Mouse (Mus musculus) lung, adult 18-20 months (tissue): Measurements from ENCODE around the gene Myom1.

Experiments
- DNase-seq, 2 experiments: peaks; one replicate each; pipeline ENCODE4 v3.0.0; 2022; ENCODE audit warnings: mixed read lengths in 2 of 2

The Myom1 gene

DNA sequence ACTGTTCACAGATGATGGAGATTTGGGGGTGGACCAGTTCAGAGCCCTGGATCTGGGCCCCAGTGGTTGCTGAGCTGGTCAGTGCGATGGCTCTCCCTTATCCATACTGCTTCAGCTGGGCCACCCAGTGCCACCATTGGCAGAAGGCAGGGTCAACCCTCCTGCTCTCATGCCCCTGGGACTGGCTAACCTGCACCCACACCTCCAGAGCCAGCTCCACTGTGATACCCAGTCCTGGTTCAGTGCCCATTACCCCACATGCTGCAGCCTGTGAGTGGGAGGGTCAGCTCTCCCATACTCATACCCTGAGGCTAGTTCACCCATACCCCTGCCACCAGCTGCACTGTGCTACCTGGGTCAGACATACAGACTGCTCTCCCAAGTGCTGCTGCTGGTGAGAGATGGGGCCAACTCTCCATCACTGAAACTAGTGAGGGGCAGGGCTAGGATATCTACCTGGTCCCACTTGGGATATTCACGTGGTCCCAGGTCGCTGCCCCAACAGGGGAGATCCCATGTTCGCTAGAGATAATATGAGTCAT is 15.1 kb downstream of the Myom1 start:
- no peak for DNase-seq

DNA sequence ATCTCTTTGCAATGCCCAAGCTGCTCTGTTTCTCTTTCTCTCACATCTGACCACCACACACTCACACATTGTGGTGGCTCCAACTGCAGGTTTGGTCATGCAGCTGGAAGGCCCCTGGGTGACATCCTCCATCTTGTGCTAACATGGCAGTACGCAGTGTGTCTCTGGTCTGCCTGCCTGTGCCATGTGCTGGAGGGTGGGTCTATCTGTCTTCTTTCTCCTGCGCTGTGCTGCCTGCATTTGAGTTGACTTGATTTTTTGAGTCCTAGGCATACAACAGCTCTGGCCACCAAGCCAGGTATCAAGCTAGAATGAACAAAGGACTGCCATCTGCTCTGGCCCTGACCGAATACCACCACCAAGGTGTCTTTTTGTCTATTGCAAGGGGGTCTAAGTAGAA is 15.7 kb downstream of the Myom1 start:
- DNase-seq: no peak

DNA sequence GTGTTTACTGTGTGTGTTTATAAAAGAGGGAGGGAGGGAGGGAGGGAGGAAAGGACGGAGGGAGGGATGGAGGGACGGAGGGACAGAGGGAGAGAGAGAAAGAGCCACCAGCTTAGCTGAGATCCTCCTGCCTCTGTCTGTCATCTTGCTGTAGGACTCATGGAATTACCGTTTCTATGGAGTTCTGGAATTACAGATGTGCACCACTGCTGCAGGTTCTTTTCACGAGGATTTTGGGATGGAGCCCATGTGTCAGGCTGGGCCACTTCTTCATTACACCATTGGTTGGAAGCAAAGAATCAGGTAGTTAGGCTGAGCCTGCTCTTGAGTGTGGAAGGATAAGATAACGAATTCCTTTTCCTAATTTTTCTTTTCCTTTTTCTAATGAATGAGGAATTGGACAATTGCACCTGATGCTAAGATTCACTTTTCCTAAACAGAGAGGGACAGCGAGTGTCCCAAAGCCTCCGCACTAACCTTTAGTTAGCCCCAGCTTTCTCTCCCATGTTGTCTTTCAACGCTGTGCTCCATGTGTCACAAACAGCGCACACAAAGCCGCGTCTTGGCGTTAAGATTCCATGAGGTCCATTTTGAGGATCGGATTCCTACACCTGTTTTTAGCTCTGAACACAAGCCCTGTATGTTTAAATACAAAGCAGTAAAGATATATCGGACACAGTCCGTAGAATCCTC is 16.3 kb downstream of the Myom1 start:
- no peak for DNase-seq

DNA sequence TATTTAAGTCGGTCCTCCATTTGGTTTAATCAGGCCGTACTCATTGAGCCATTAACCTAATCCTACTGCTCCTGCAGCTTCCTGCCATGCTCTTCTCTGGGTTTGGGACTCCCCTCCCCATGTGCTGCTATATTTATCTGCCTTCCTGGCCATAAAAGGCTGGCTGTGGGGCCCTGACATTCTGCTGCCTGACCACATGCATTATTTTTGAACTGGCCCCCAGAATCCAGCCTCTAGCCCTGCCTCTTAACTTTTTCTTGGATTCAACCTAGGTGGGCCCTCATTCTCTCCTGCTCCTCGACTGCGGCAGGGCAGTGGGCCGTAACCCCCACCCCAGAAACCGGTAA is 16.8 kb downstream of the Myom1 start:
- DNase-seq: no peak

DNA sequence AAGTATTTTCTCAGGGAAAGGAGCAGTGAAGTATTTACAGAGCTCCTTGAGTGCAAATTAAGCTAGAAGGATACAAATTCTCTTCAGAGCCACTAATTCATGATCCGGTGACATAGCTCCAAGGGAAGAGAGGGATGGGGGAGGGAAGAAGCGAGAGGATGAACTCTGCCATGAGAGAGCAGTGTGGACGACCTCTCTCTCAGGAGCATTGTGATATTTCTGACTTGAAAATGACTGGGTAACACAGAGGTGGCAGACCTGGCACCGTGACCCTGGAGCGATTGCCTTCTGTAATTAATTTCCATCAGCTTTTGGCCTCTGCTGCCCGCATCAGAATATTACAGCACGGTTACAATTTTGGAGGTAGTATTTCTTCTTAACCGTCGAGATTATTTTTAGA is 17.4 kb downstream of the Myom1 start:
- no peak for DNase-seq

DNA sequence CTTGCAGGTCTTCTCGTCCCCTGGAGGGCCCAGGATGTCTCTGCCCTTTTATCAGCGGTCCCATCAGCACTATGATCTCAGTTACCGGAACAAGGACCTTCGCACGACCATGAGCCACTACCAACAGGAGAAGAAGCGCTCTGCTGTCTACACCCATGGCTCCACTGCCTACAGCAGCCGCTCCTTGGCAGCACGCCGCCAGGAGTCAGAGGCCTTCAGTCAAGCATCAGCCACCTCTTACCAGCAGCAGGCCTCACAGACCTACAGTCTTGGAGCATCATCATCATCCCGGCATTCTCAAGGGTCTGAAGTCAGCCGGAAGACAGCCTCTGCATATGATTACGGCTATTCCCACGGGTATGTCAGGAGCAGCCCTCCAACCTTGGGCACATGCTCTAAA is 20.4 kb downstream of the Myom1 start:
- DNase-seq: no peak

DNA sequence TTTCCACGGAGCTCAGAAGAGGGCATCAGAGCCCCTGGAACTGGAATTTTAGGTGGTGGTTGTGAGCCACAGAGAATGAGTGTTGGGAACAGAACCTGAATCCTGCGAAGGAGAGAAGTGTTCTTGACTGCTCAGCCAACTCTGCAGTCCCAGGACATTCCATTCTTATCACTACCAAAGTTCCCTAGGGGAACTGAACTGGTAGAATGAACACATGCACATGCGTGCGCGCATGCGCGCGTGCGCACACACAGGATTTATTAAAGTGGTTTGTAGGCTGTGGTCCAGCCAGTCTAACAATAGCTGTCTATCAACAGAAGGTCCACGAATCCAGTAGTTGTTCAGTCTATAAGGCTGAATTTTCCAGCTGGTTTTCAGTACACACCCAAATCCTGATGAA is 21.6 kb downstream of the Myom1 start:
- DNase-seq: no peak

DNA sequence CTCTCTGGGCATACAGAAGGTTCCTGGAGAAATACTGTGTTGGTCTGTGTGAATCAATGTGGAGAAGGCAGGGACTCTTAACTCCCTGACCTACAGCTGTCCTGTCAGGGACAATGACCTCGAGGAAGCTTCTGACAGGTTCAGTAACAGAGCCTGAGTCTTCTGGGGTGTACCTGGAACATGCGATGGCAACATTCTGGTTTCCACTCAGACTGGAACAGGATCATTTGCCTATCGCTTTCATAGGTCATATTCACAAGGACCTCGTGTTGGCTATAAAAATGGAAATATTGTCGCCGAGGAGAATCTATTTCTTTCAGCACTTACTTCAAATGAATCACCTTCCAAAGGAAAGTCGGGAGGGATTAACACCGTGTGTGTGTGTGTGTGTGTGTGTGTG is 23.5 kb downstream of the Myom1 start:
- DNase-seq: no peak

DNA sequence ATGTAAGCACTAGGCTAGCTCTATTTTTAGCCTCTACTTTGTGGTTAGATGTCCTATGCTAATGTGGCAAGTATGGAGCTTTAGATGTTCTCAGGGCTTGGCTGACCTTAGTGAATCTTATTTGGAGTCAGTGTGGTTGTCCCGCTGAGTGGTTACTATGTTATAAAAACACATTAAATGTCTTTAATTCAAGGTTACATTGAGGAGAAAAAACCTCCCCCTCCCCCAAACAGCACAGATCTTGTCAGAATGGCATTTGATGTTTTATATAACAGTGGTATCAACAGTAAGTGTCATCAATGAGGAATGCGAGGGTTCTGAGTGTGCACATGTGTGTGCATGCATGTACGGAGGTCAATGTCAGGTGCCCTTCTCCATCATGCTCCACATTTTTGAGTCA is 24.8 kb downstream of the Myom1 start:
- DNase-seq: no peak

DNA sequence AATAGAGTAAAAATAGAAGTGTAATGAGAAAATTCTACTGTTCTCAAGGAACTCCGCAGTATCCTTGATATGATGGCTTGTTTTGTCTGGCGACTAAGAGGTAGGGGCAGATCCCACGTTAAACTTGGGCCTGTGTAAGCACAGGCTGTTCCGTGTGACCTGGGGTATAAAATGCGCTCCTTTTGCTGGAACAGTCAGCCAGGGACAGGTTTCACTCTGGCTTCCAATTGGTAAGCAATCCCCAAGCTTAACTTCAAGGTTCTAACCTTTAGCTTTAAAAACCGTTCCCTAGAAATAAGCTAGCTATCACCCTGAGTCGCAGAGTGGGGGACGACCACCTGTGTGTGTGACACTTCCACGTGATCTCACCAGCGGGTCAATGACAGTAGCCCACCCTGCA is 30.3 kb downstream of the Myom1 start:
- DNase-seq: no peak

DNA sequence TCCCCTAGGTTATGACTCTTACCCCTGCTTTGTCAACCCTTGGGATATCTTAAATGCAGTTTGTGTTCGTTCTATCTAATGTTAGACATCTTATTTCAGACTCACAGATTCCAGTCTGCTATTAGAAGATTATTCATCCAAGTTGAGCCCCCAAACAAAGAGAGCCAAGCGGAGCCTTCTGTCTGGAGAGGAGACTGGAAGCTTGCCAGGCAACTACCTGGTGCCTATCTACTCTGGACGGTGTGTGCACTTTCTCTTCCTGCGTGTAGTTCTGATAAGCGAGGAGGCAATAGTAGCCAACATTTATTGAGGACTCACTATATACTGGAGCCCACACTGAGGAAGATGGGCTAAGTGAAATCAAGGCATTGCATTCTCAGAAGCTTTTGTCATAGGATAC is 32.0 kb downstream of the Myom1 start:
- DNase-seq: no peak

DNA sequence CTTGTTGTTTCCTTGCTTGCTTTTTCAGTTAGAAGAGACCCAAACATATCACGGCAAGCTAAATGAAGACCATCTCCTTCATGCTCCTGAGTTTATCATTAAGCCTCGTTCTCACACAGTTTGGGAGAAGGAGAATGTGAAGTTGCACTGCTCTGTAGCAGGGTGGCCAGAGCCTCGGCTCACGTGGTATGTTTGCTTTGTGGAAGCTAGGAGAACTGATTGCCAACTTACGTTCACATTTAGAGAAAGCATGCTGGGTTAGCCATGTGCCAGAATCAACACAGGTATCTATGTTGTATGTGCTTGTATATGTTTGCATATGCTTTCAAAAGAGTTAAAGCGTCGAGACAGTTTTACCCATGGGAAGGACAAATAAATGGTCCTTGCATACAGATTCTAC is 34.8 kb downstream of the Myom1 start:
- DNase-seq: no peak

DNA sequence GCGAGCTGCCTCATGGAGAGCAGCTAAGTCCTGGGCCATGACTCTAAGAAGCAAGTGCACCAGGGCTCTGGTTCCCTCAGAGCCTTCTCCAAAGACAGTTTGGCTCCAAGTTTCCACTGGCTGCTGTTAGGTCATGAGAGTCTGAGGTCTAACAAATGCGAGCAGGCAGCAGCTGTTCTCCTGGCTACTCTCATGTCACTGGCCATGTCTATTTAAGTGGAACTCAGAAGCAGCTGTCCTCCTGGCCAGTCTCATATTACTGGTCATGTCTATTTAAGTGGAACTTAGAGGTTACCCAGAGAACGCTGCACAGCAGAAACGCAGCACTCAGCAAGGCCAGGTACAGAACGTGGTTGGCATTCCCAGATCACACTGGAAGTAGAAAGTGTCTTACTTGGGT is 36.4 kb downstream of the Myom1 start:
- DNase-seq: no peak

DNA sequence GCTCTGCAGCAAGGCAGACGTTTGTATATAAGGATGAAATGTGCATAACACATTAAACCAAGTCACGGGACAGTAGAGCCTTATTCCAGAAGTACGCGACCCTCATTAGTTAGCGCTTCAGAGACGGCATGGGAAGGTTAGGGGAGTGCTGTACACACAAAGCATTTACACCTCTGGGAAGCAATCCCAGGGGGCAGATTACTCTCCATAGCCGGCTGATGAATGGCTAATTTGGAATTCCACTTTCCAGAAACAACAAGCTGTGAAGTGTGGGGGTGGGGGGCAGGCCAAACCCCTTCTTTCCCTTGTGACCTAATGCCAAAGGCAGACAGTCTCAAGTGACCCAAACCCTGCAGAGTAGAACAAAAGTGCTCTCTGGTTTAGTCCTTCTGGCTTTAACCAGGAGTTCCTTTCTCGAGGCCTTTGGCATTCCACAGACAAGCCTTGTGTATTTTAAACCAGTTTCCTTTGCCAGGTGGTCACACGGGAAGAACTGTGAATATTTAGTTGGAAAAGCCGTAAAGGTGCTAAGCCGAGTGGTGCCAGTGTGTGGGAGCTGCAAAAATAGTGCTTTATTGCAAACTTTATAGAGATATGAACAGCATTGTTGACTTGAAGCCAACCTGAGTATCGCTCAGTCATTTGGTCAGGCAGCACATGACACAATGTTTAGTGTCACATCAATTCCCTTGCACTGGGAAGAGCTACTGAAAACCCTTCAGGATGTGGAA is 37.6 kb downstream of the Myom1 start:
- peak; percentile 32 to 58 for DNase-seq

DNA sequence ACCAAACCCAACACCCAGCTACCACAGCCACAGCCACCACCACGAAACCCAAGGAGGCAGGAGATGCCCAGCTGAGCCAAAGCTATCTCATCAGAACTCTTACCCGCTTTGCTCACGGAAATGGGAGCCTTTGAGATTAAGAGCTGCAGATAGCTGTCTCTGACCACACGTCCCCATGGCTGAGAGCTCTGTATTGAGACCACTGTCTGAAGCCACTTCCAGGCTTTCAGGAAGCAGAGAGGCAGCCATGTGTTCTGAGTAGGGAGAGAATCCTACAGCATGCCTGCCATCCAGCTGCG is 38.1 kb downstream of the Myom1 start:
- DNase-seq: no peak

DNA sequence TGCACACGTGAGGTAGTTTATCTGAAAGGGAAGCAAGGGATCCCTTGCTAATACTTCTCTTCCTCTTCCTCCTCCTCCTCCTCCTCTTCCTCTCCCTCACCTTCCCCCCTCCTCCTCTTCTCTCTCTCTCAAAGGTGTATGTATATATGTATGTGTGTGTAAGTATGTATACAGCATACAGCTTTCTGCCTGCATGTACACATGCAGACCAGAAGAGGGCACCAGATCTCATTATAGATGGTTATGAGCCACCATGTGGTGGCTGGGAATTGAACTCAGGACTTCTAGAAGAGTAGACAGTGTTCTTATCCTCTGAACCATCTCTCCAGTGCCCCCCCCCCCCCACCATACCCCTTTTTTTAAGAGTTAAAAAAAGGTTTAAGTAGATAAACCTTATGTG is 40.2 kb downstream of the Myom1 start:
- no peak for DNase-seq

DNA sequence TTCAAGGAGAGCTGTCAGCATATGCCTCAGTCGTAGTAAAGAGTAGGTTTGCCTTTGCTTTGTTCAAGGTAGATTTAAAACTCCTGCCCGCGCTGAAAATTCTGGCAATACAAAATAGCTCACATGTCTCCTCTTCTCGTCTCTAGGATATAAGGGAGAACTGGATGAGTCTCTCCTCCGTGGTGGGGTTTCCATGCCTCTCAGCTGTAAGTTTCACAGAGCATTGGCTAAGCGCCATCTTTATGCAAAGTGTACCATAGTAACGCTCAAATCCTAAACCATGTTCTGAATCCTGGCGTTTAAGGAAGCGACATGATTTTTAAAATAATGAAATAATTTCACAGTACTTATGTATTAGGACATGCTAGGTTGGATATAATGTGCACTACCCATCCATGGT is 43.2 kb downstream of the Myom1 start:
- DNase-seq: no peak

DNA sequence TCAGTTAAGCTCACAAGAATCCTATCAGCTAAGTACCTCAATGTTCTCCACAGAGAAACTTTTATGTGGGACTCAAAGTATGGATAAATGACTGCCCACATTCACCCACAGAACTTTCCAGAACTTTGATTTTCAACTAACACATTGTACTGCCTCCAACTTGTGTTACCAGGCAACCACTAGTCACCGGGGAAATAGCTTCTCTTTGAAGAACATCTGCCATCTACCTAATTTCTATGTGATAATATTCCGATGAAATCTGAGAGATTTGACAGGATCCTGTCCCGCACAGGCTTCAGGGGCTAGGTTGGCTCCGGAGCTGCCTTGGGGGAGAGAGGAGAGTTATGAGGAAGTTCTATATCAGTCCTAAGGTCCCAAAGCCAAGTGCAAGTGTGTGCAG is 44.4 kb downstream of the Myom1 start:
- DNase-seq: no peak

DNA sequence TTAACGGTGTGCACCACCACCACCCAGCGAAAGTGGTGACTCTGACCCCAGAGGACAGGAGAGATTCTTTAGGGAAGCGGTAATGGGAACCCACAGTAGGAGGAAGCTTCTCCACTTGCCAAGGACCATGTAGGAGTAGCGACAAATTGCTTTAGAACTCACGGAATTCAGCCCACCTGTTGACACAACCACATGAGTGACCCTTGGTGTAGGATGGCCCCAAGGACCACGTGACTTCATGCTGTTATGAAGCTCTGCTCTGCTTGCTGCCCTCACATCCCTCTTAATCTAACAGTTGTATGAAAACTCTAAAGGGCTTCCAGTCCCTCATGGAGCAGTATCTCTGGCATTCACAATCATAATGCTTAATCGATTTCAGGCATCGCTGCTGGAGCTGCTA is 46.9 kb downstream of the Myom1 start:
- no peak for DNase-seq

DNA sequence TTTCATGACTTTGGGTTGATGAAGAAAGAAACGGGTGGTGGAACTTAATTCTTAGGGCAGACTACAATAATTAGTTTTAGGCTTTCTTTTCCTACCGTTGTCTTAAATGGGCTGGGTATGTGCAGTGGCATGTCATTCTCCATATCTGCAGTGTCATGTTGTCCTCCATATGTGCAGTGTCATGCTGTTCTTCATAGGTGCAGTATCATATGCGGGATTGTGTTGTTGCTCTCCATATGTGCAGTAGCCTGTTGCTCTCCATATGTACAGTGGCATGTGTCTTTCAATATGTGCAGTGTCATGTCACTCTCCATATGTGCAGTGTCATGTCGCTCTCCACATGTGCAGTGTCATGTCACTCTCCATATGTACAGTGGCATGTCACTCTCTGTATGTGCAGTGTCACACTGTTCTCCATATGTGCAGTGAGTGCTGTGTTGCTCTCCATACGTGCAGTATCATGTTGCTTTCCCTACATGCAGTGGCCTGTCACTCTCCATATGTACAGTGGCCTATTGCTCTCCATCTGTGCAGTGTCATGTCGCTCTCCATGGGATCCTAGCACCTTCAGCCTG is 50.8 kb downstream of the Myom1 start:
- no peak for DNase-seq

DNA sequence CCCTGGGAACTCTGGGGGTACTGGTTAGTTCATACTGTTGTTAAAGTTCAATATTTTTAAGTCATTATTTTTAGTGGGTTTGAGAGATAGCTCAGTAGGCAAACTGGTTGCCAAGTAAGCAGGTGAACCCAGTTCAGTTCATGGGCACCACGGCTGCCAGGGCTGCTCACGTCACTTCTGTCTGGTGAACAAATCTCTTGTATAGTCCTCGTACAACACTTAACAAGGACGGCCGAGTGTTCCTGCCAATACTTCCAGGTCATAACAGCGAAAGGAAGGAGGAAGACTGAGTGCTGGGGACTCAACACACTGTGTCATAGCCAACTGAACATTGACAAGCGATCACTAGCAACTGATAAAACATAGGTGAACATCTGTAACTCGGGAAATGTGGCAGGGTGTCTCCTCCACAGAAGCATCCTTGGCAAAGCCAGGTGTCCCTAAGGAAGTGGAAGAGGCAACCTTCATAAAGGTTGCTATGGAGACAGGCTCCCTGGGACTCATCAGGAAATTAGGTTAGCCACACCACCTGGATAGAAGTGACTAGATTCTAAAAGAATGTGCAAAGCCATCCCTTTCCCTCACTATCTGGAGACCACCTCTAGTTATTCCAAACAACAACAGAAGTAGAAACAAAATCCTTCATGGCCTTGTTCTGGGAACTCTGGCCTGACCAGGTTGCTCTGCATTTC is 52.9 kb downstream of the Myom1 start:
- peak; percentile 44 to 50 for DNase-seq

DNA sequence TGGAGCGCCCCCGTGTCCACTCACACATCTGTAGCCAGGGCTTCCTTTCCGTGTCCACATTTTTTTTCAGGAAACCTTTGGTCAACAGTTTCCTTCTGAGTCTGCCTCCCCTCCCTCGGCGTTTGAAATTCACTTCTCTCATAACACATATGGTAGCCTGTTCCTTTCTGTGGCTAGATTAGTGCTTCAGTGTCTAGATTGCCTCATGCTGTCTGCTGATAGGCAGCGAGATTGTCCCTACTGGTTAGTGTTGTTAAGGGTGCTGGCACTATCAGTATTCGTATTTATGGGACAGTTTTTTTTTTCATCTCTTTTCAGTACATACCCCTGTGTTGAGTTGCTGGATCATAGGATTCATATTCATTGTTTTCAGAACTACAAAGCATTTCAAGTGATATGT is 54.0 kb downstream of the Myom1 start:
- no peak for DNase-seq

DNA sequence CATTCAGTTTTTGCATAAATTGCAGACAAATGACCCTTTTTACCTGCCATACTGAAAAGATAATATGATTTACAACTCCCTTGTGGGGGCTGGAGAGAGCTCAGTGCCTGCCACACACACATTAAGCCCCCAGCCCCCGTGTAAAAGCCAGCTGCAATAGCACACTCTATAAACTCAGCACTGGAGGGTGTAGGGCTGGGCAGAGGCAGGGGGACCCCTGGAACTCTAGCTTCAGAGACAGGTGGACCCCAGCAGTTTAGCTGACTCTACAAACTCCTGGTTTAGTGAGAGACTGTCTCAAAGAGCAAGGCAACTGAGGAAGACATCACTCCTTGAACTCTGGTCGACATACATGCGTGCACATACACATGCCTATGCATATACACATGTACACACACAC is 55.3 kb downstream of the Myom1 start:
- no peak for DNase-seq

DNA sequence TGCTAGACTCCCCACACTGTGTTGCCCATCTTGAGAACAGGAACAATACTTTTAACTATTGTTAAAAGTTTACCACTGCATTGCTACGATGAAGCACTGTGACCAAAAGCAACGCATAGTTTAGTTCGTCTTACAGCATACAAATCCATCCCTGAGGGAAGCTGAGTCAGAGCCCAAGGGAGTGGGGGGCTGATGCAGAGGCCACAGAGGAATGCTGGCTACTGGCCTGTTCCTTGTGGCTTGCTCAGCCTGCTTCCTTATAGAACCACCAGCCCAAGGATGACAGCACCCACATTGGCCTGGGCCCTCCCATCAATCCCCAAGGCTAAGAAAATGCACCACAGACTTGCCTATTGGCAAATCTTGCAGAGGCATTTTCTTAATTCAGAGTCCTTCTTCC is 56.8 kb downstream of the Myom1 start:
- no peak for DNase-seq
